Mouse (Mus musculus) brain, embryonic 14.5 days (tissue): ENCODE data around the gene Nlgn2. TPM values are rescaled to one million over a fixed set of nuclear protein-coding genes. Genes with fewer than 3 reads are reported as not detected.

Experiments
- DNase-seq: peaks from one replicate; pipeline ENCODE4 v3.0.0-alpha.2; 2011; ENCODE audit warnings: low read depth
- CTCF ChIP-seq: fragments of 200-500 bp; IDR thresholded peaks from 2 replicates; pipeline ENCODE4 v1.5.1; 2012; ENCODE audit warnings: inconsistent platforms, mild to moderate bottlenecking, moderate library complexity, borderline replicate concordance; ENCODE audit not compliant: insufficient read depth, insufficient read length; ENCODE audit errors: extremely low read depth
- POLR2A ChIP-seq: fragments of 200-500 bp; IDR thresholded peaks from 2 replicates; pipeline ENCODE4 v1.6.1; 2012; ENCODE audit warnings: mild to moderate bottlenecking, inconsistent platforms, borderline replicate concordance; ENCODE audit not compliant: poor library complexity, insufficient read depth, insufficient read length, severe bottlenecking; ENCODE audit errors: extremely low read depth
- polyA plus RNA-seq: library from polyadenylated mRNA; depleted of rRNA; stranded (reverse); fragments of >200 nt; gene quantifications from 2 replicates; pipeline ENCODE4 v1.2.3, GENCODE M21; 2012; rRNA removed

Nlgn2 gene
- 123 and 183 TPM in 2 replicates for polyA plus RNA-seq

- DNase-seq, result no peak
- TF ChIP-seq CTCF, result peak; percentile 3; the same call in 1 of the 2 replicates
- TF ChIP-seq POLR2A, result peak; percentile 82
These were observed at the start of gene Nlgn2 for GRCm38 (mm10) chr11:69837604-69837951. Gene Nlgn2, minus strand, starts transcription at chr11:69837784.

- no peak for DNase-seq
- TF ChIP-seq CTCF (no peak), POLR2A (no peak)
These were observed 49.5 kb upstream of the Nlgn2 start for GRCm38 (mm10) chr11:69886907-69887635.

GRCm38 (mm10) chr11:69884663-69885062 is 47.1 kb upstream of the Nlgn2 start:
- no peak for DNase-seq
- no peak for TF ChIP-seq POLR2A
- TF ChIP-seq CTCF, result no peak

GRCm38 (mm10) chr11:69884240-69884639 is 46.7 kb upstream of the Nlgn2 start:
- DNase-seq, result no peak
- TF ChIP-seq POLR2A, result no peak
- TF ChIP-seq CTCF, result no peak

- no peak for TF ChIP-seq CTCF
- no peak for TF ChIP-seq POLR2A
- DNase-seq, result no peak
These were observed 46.1 kb upstream of the Nlgn2 start for GRCm38 (mm10) chr11:69883527-69884151.

GRCm38 (mm10) chr11:69883066-69883465 is 45.5 kb upstream of the Nlgn2 start:
- peak; percentile 46 for TF ChIP-seq CTCF
- no peak for TF ChIP-seq POLR2A
- no peak for DNase-seq

- TF ChIP-seq CTCF (no peak), POLR2A (no peak)
- no peak for DNase-seq
These were observed 44.4 kb upstream of the Nlgn2 start for GRCm38 (mm10) chr11:69881787-69882670.

GRCm38 (mm10) chr11:69880853-69881603 is 43.4 kb upstream of the Nlgn2 start, which contains the start of gene Kctd11:
Gene Kctd11, minus strand, starts transcription at chr11:69881406.
- DNase-seq, result peak; percentile 72

GRCm38 (mm10) chr11:69880506-69880852 is 42.9 kb upstream of the Nlgn2 start:
- DNase-seq, result peak; percentile 73
- TF ChIP-seq POLR2A, result no peak
- peak; percentile 84 for TF ChIP-seq CTCF

More at GRCm38 (mm10) chr11:69880853-69881603, 43.4 kb upstream of the Nlgn2 start, which contains the start of gene Kctd11:
- TF ChIP-seq CTCF (no peak), POLR2A (no peak)

GRCm38 (mm10) chr11:69879711-69880110 is 42.1 kb upstream of the Nlgn2 start:
- DNase-seq, result no peak
- TF ChIP-seq CTCF (no peak), POLR2A (no peak)

GRCm38 (mm10) chr11:69878952-69879351 is 41.4 kb upstream of the Nlgn2 start:
- DNase-seq, result no peak
- TF ChIP-seq CTCF (no peak), POLR2A (no peak)

- TF ChIP-seq POLR2A, result no peak
- no peak for TF ChIP-seq CTCF
- peak; percentile 38 for DNase-seq
These were observed 40.8 kb upstream of the Nlgn2 start for GRCm38 (mm10) chr11:69878399-69878798.
